Mouse (Mus musculus) adrenal gland, adult 18-20 months (tissue): Measurements from ENCODE around the gene Ptprs. TPM values are rescaled to one million over a fixed set of nuclear protein-coding genes. Genes with fewer than 3 reads are reported as not detected.

Experiments
- DNase-seq, 2 experiments: peaks; one replicate each; pipeline ENCODE4 v3.0.0; 2021 to 2022; ENCODE audit warnings: low spot score in 2 of 2
- total RNA-seq, 2 experiments: library from RNA; stranded (reverse); gene quantifications; 1 replicate in 1 of 2; 2 replicates in 1 of 2; pipeline ENCODE4 v1.2.3; 2021

Ptprs gene
- total RNA-seq, 2 experiments from 2014 or later: 130 to 188 TPM

DNA sequence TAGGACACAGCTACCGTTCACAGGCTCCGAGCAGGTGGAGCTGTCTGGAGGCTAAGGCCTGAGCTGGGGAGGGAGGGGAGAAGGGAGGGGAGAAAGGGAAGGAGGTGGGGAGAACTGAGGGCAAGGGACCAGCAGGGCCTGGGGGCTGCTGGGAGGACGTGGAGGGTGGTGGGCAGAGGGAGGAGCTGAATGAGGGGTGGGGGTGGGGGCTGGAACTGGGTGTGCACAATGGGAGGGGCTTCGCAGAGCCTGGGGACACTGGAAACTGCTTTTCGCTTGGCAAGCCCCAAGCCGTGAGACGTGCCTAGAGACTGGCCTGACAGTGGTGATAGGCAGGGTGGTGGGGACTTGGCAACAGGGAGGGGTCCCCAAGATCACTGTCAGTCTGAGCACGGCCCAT lies 7.0 kb downstream of the Ptprs start:
- DNase-seq: no peak

DNA sequence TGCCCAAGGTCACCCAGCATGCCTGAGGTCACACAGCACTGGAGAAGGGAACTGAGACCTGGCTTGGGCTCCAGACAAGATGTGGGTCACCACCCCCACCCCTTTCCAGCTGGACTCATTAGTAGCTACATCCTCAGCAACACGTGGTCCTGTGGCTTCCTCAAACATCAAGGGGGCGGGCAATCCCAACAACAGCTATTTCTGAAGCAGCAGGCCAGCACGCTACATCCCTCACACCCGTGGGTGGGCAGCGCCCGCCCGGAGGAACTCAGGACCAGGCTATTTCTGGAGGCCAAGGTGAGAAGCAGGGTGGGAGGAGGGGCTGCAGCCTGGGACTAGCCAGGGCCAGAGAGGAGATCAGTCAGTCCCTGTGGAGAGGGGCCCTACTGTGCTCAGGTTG lies 7.4 kb downstream of the Ptprs start:
- DNase-seq: no peak

DNA sequence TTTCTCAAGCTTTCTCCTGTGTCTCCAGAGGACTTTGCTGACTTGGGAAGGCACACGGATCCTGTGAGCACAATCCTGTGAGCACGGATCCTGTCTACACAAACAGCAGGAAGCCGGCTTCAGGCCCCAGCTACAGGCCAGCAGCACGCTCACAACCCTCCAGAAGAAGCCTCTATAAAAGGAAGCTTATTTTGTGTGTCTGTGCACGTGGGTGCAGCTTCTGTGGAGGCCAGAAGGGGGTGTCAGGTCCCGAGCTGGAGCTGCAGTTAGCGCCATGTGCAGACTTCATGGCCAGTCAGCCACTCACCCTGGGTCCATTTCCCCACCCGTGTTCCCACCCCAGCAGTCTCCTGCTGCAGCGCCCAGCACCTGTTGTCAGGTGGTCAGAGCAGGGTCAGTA lies 7.9 kb downstream of the Ptprs start:
- DNase-seq: no peak

- no peak for DNase-seq
Observed at GRCm38 (mm10) chr17:56467456-56467884, 8.8 kb downstream of the Ptprs start.

DNA sequence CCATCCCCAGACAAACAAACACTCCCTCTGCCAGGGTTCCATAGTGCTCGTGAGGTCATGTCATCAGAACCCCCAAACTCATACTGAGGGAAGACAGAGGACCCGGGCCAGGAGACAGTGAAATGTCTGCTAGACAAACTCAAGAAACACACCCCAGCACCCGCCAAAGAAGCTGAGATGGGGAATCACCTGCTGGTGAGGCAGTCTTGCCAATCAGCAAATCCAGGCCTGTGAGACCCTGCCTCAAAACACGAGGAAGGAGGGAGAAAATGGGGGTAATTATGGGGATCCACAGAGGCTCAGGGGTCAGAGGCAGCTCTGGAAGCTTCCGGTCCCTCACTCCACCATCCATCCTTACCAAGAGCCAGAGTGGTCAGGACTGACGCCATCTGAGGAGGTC lies 9.5 kb downstream of the Ptprs start:
- no peak for DNase-seq

- no peak for DNase-seq
Observed at GRCm38 (mm10) chr17:56464817-56465216, 11.5 kb downstream of the Ptprs start.

- DNase-seq: no peak
Observed at GRCm38 (mm10) chr17:56464345-56464744, 11.9 kb downstream of the Ptprs start.

DNA sequence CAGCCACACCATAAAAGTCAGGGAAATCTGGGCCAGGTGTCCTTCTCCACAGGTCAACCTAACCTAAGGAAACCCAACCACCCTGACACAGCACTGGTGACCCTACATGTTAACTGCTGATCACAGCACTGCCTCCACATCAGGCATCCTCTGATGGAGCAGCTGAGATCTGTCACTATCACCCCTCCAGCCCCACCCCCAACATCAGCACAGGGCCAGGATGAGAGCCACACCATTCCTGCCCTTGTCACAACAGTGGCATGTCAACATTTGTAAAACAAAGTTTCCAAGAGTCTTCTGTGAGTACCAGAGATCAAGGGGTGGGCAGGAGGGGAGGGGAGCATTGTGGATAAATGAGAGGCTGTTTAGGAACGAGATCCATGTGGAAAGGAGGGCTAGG lies 12.8 kb downstream of the Ptprs start:
- DNase-seq: no peak

GRCm38 (mm10) chr17:56462835-56463455 lies 13.3 kb downstream of the Ptprs start:
- no peak for DNase-seq

DNA sequence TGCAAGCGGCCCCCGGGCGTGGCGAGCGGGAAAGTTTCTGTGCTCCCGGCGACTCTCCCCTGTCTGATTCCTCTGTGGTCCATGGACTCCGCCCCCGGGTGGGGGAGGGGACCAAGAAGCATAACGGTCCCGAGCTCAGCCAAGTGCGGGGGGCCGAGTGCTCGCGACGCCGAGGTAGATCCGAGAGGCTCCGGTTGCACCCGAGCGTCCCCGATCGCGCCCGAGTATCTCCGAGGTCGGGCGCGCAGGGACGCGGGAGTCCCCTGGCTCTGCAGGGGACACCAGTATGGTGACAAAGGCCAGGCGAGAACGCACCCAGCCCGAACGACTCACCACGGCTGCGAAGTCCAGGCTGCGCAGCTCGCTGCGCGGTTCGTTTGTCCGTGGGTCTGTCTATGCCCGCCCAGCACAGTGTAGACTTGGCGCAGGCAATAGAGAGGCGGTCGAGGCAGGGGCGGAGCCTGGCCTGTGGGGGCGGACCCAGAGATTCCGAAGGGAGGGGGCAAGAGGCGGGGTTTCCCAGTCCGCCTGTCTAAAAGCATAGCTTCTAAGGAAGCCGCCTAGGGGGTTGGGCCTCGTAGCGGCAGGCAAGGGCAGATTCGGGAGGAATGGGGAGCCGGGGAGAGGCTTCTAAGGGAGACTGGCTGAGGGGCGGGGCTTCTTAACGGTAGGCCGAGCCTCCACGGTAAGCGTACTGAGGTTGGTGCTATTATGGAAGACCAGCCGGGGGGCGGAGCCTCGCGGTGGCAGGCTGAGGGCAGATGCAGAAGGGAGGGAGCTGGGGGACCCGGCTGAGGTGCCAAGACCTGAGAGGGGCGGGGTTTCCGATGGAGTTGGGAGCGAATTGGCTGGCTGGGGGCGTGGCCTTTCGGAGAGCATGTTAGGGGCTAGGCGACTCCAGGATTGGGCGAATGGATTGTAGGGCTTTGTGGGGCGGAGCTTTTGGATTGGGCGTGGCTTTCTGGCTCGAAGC lies 14.2 kb downstream of the Ptprs start:
- DNase-seq: peak; percentile 95 to 97

GRCm38 (mm10) chr17:56460876-56461275 lies 15.4 kb downstream of the Ptprs start:
- DNase-seq: no peak

GRCm38 (mm10) chr17:56457442-56457841 lies 18.8 kb downstream of the Ptprs start:
- DNase-seq: no peak

DNA sequence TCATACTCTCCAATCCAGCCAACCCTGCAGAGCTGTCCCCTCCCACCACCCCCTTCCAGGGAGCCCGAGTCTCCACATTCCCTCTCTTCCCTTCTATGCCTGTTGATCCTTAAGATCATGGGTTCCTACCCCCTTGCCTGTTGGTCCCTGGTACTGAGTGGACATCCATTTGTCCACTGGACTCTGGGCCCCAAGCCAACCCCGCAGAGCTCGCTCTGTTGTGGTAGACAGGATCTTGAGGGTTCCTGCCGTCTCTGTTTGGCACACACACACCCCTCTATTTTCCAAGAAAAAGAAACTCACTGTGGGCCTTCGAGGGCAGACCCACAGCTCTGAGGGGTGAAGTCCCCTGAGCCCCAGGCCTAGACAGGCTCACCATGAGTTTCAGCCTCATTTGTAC lies 19.9 kb downstream of the Ptprs start:
- DNase-seq: no peak

DNA sequence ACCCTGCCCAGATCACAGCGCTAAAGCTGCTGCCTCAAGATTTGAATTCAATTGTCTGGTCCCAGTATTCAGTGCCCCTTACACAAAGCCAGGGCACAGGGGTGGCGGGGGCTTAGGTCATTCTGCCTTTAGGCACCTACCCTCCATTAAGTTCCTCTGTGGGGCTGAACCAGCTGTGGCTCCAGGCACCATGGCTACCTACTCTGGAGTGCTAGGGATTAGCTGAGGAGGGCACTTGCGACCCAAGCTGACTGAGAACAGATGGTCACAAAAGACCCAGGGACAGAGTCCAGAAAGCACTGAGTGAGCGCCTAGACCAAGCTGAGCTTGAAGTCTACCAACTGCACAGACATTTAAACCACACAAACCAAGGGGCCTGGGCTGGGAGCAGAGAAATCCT lies 22.6 kb downstream of the Ptprs start:
- DNase-seq: no peak

DNA sequence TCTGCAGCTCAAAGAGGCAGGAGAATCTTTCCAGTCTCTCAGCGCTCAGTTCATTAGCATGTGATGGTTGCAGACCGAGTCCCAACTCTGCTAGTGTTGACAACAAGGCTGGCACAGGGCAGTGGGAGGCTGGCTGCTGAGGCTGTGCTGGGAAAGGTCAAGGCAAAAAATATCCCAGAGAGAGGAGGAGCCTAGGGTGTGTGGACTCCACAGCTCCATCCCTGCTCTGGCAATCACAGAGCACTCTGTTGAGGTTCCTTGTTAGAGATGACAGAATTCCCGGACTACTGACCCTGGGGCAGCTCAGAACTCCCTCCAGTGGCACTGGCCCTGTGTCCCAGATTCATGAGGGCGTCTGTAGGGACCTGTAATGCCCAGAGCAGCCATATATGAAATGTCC lies 23.0 kb downstream of the Ptprs start:
- DNase-seq: no peak

GRCm38 (mm10) chr17:56447716-56448115 lies 28.6 kb downstream of the Ptprs start:
- no peak for DNase-seq

- DNase-seq: no peak
Observed at GRCm38 (mm10) chr17:56445397-56445796, 30.9 kb downstream of the Ptprs start.

DNA sequence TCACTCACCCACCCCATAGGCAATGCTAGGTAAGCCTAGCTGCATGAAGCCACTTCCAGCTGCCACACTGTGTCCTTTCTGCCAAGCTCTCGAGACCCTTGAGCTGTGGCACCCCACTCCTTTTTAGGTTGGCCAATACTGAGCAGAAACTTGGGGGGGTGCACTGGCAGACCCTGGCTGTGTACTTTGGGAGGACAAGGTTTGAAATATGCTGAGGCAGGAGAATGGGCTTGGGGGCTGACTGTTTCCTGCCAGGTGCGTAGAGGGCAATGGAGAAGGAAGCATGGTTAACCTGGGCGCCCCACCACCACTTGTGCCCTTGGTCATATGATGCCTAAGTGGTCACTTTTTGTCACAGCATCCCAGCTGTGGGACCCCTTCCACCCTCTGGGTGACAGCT lies 31.5 kb downstream of the Ptprs start:
- no peak for DNase-seq

- no peak for DNase-seq
Observed at GRCm38 (mm10) chr17:56443341-56443795, 32.9 kb downstream of the Ptprs start.

DNA sequence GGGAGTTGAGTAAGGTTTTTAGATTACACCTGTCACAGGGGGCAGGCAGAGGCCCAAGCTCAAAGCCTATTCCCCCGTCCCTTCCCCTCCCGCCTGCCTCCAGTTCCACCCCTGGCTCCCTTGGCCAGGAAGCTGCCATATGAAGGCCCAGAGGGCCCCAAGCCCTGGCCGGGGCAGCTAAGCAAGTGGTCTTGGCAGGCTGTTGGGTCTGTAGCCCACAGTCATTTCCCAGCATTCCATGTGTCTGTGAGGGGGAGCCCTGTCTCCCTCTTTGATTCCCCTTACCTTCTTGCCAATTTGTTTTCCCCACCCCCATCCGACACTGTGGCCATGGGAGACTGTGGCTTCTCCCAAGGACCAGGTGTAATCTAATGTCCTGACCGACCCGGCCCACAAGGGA lies 34.0 kb downstream of the Ptprs start:
- DNase-seq: no peak

DNA sequence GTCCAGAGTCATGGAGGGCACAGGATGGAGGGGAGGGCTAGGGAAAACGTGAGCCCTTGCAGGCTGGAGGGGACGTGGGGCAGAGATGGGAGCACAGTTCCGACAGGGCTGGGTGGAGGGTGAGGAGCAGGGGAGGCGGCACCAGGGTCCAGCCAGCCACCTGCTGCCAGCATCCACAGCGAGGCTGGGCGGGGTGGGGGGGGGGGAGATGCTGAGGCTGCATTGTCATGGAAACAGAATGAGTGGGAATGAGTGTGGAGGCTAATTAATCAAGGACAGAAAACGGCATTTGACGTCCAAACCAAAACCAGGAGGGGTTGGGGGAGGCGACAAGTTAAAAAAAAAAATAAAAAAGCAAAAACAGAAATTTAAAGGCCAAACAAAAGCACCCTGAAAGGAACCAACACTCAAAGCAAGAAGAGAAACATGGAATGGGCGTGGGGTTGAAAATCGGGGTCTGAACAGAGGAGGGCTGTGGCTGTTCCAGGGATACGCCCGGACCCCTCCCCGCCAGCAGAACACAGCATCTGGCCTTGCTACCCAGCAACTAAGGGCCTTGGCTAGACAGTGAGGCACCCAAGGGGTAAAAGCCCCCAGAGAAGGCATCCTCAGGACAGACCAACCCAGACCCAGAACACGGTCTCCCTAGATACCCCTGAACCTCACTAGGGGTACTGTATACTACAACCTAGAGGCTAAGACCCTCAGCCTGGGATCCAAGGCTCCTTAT lies 36.4 kb downstream of the Ptprs start:
- no peak for DNase-seq

- no peak for DNase-seq
Observed at GRCm38 (mm10) chr17:56431582-56431981, 44.7 kb downstream of the Ptprs start.
